Mouse (Mus musculus) adrenal gland, postnatal 0 days (tissue): ENCODE measurements around the gene Otp. TPM values are rescaled to one million over a fixed set of nuclear protein-coding genes. Genes with fewer than 3 reads are reported as not detected.

Experiments used
- polyA plus RNA-seq: library from polyadenylated mRNA; unstranded; fragments of >200 nt; fragmentation: Nextera tagmentation; extraction: Ambion mirVana; gene quantifications from 2 replicates; pipeline ENCODE4 v1.2.1, GENCODE M21; 2015

Gene Otp
- polyA plus RNA-seq, result not detected in 2 replicates

DNA sequence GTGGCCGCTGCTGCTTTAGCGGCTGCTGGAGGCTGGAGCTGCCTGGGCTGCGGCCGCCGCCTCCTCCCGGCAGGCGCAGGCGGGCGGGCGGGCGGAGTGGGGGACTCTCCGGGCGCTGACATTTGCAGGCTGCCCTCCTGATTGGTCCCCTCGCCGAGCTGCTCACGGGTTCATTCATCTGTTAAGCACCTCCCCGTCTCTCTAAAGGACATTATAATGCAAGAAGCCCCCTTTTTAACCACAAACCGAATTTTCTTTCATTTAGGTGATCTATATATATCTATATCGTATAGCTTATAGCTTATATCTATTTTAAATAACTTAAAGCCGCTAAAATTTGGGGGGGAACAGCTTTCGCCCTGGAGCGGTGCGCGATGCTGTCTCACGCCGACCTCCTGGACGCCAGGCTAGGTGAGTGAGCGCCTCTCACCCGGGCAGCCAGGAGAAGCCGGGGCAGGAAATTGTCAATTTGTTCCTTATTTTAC, at the start of gene Otp:
Gene Otp, plus strand, starts transcription at position 207 of the 485 bp plus-strand sequence.

Other genes starting within 250 kb of the Otp start
- gene Tbca, start 86.7 kb upstream of the Otp start, polyA plus RNA-seq, result 367 and 590 TPM in 2 replicates
- 22.1 and 23.1 TPM in 2 replicates for gene Wdr41, start 100.7 kb downstream of the Otp start, polyA plus RNA-seq